Mouse (Mus musculus) gastrocnemius, adult 2 months (tissue): ENCODE data around the gene Cers2. TPM values are rescaled to one million over a fixed set of nuclear protein-coding genes. Genes with fewer than 3 reads are reported as not detected.

Experiments
- DNase-seq: peaks from one replicate; pipeline ENCODE4 v3.0.0; 2022
- H3K27ac ChIP-seq: fragments of 200-600 bp; 2 replicates; pipeline ENCODE4 v1.8.1; 2022; ENCODE audit warnings: mild to moderate bottlenecking
- H3K4me3 ChIP-seq: fragments of 200-600 bp; 2 replicates; pipeline ENCODE4 v1.8.1; 2022; ENCODE audit warnings: mild to moderate bottlenecking, moderate library complexity
- CTCF ChIP-seq: fragments of 200-600 bp; IDR thresholded peaks from 2 replicates; pipeline ENCODE4 v1.8.1; 2022; ENCODE audit warnings: antibody characterized with exemption, mild to moderate bottlenecking, moderate library complexity
- intact Hi-C: fragments of 180-260 bp; cut with DNase I; formaldehyde crosslinking; loops from one replicate; pipeline ENCODE4 v1.15.1; 2025
- total RNA-seq, 2 experiments: library from RNA; stranded (reverse); gene quantifications; 2 replicates each; pipeline ENCODE4 v1.2.3; 2021

Cers2 gene
- total RNA-seq, 2 experiments from 2014 or later: 19.6 to 23.4 TPM

DNA sequence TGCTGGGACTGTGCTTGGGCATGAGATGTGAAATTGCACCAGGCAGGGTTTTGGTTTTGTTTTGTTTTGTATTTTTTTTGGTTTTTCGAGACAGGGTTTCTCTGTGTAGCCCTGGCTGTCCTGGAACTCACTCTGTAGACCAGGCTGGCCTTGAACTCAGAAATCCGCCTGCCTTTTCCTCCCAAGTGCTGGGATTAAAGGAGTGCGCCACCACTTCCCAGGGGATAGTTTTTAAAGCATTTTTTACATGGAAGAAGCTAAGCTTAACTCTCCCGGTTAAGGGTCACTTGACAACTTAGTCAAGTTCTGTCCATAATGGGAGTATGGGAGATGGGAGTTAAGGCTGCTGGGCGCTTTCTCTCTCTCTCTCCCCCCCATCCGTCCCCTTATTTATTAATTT lies 516 bp upstream of the Cers2 start:
- intact Hi-C loops: no loop called here
- H3K27ac ChIP-seq: no peak overlapping the region

DNA sequence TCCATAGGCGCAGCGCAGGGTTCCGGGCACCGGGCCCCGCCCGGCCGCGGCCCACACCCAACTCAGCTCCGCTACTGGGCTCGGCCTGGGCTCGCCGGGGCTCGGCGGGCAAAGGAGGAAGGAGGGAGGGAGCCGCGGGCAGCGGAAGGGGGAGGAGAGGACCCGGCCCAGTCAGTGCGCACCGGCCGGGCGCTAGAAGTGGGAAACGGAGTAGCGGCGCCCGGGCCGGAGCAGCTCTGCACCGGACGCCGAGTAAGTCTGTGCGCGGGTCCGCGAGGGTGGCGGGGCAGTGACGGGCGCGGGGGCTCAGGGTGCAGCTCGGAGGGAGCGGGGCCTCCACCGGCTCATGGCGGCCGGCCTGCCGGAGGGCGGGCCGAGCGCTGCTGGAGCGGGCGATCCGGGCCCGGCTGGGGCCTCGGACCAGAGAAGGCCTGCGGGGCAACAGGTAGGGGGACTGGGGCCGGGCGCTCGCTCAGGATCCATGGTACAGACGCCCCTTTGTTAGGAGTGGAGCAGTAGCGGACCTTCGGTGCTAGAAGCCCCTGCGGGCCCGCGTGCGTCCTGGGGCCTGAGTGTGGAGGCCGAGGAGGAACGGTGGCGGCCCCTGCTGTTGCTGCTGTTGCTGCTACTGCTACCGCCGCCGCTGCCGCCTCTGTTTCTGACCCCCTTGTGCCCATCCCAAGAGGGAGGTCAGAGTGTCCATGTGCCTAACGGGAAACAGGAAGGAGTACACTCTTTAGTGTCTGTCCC lies 678 bp downstream of the Cers2 start:
- Histone ChIP-seq H3K4me3 (peak overlapping the region; percentile 91), H3K27ac (peak overlapping the region; percentile 99)
- DNase-seq: peak; percentile 96
- peak; percentile 47 for TF ChIP-seq CTCF
- intact Hi-C loops: no loop called here

More for the DNA sequence above, 516 bp upstream of the Cers2 start:
- DNase-seq: no peak
- TF ChIP-seq CTCF: no peak
- no peak overlapping the region for H3K4me3 ChIP-seq

DNA sequence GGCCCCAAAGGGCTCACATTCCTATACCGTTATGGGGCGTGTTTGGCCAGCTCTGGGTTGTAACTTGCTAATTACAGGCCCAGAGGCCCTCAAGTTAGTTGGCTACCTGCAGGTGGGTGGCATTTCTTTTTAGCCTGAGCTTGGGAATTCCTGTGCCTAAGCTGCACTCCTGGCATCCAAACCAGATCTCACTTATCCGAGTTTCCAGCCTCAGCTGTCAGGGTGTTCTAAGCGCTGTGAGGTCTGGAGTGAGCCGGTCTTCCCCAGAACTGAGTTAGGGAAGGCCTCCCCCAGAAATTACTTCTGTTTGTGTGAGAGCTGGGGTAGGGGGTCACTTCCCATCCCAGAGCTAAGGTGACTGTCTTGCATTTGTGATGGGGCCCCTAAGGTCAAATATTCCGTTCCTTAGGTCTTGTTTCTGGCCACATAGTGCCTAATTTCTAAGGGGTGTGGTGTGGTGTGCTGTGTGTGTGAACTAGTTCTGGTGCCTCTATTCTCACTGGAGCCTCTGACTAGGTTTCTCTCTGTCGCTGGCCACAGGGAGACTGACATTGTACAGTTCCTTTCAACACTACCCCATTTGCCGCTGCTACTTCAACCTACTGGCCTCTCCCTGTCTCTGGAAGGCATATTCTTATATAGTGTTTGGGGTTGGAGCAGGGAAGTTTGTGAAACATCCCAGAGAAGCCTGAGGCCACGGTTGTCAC lies 1.4 kb downstream of the Cers2 start:
- no peak for DNase-seq
- Histone ChIP-seq H3K4me3 (peak overlapping the region; percentile 91), H3K27ac (peak overlapping the region; percentile 99)
- TF ChIP-seq CTCF: no peak
- intact Hi-C loops: no loop called here

- peak overlapping the region; percentile 46 for H3K4me3 ChIP-seq
Observed at GRCm38 (mm10) chr3:95317414-95318080, 3.0 kb downstream of the Cers2 start.

GRCm38 (mm10) chr3:95318548-95318947 lies 4.0 kb downstream of the Cers2 start:
- Histone ChIP-seq H3K27ac (peak overlapping the region; percentile 99), H3K4me3 (peak overlapping the region; percentile 46)
- no peak for TF ChIP-seq CTCF
- DNase-seq: peak; percentile 76
- intact Hi-C loops: no loop called here

More at GRCm38 (mm10) chr3:95317414-95318080, 3.0 kb downstream of the Cers2 start:
- intact Hi-C loops: no loop called here
- peak overlapping the region; percentile 99 for H3K27ac ChIP-seq
- TF ChIP-seq CTCF: peak; percentile 76
- peak; percentile 81 for DNase-seq

DNA sequence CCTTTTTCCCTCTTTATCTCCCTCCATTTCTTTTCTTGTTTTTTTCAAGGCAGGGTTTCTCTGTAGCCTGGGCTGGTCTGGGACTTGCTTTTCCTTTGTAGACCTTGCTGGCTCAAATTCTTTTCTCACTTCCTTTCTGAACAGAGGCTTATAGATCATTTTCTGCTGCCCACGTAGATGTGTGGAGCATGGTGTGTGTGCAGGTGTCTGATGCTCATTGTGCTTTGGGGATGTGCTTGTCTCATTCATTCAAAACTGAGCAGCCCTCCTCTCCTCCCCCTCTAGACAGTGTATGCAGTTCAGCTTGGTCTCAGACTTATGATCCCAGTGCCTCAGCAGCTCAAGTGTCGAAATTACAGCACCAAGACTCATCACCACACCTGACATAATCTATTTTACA lies 4.5 kb downstream of the Cers2 start:
- DNase-seq: no peak
- TF ChIP-seq CTCF: no peak
- Histone ChIP-seq H3K4me3 (peak overlapping the region; percentile 40; the same call in 1 of the 2 replicates), H3K27ac (peak overlapping the region; percentile 99)
- intact Hi-C loops: no loop called here

DNA sequence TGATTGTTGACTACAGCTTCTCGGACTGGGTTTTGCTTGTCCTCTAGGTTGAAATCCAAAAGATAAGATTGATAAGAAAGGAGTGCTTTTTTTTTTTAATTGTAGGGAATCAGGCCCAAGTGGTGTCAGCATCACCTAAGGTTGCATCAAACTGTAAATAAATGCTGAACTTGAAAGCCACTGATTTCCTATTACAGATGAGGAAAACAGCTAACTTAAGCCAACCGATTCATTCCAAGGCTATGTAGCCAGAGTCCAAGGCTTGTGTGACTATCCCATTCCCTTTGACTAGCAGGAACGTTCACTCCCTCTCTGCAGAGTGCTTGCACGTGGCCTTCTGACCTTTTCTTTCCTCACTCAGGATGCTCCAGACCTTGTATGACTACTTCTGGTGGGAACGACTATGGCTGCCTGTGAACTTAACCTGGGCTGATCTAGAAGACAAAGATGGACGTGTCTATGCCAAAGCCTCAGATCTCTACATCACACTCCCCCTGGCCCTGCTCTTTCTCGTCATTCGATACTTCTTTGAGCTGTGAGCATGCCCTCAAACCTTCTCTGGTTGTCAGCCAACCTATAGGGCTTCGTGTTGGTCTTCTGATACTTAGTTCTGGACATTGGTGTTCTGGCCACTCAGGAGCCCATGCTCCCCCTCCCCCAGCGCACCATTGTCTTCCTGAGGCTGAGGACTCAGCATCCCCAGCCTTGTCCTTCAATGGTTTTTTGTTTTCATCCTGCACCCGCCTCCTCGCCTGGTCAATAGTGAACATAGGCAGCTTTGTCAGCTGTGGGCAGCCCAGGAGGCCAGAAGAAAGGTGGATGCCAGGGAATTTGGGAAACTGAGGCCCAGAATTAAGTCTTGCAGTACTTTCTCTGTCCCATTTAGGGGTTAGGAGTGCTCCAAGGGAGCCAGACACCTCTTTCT lies 5.4 kb downstream of the Cers2 start:
- Histone ChIP-seq H3K27ac (peak overlapping the region; percentile 2; the same call in 1 of the 2 replicates), H3K4me3 (no peak overlapping the region)
- no peak for DNase-seq
- intact Hi-C loops: no loop called here
- no peak for TF ChIP-seq CTCF

GRCm38 (mm10) chr3:95323429-95323828 lies 8.8 kb downstream of the Cers2 start:
- DNase-seq: no peak
- intact Hi-C loops: no loop called here
- TF ChIP-seq CTCF: no peak
- H3K4me3 ChIP-seq: no peak overlapping the region
- peak overlapping the region; percentile 8; the same call in 1 of the 2 replicates for H3K27ac ChIP-seq

DNA sequence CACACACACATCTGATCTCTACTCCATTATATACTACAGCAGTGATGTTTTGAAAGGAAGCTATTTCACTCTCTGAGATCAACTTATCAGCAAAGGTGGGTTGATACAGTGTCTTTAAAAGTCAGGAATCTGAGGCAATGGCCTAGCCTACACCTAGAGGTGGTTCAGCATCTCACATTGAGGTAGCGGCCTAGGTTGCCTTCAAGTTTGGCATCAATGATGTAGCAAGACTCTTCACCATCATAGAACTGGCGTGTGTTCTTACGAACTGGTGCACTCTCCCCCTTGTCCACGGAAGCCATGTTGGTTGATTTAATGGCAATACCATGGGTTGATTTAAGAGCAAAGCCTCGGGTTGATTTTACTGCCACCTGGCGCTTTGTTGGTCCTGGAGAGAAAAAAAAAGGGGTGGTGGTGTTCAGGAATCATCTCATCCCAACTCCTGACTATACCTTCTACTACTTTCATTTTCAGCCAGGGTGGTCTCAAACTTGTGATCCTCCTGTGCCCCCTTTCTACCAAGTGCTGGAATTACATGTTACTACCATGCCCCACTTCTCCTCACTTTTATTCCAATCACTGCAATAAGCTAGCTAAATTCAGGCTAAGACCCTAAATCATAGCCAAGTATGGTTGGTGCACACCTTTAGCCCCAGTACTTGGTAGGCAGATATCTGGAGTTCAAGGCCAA lies 10.0 kb downstream of the Cers2 start:
- peak; percentile 43 for TF ChIP-seq CTCF
- Histone ChIP-seq H3K4me3 (no peak overlapping the region), H3K27ac (no peak overlapping the region)
- DNase-seq: no peak
- intact Hi-C loops: no loop called here

- no peak for TF ChIP-seq CTCF
- H3K4me3 ChIP-seq: no peak overlapping the region
- intact Hi-C loops: no loop called here
- DNase-seq: no peak
- no peak overlapping the region for H3K27ac ChIP-seq
Observed at GRCm38 (mm10) chr3:95328803-95329404, 14.3 kb downstream of the Cers2 start.

- Histone ChIP-seq H3K4me3 (no peak overlapping the region), H3K27ac (no peak overlapping the region)
- intact Hi-C loops: no loop called here
- TF ChIP-seq CTCF: no peak
- DNase-seq: no peak
Observed at GRCm38 (mm10) chr3:95331528-95331927, 16.9 kb downstream of the Cers2 start.
